Mouse (Mus musculus) forebrain, embryonic 16.5 days (tissue): ENCODE measurements around the gene Gria3. TPM values are rescaled to one million over a fixed set of nuclear protein-coding genes. Genes with fewer than 3 reads are reported as not detected.

Experiments used
- ATAC-seq: fragments of 200-750 bp; cut with Nextera tagmentation; 2 replicates; pipeline ENCODE4 v1.8.0; 2017; ENCODE audit warnings: mild to moderate bottlenecking, moderate library complexity
- H3K27ac ChIP-seq: fragments of 300-500 bp; sonication (generic); 2 replicates; pipeline ENCODE4 v1.5.1; 2014; ENCODE audit warnings: low read length, control low read depth
- H3K27me3 ChIP-seq: fragments of 300-500 bp; sonication (generic); replicated peaks from 2 replicates; pipeline ENCODE4 v1.6.1; 2014; ENCODE audit warnings: low read length; ENCODE audit not compliant: control insufficient read depth, insufficient read depth
- H3K36me3 ChIP-seq: fragments of 300-500 bp; sonication (generic); 2 replicates; pipeline ENCODE4 v1.6.1; 2014; ENCODE audit not compliant: control insufficient read depth, insufficient read depth
- H3K4me1 ChIP-seq: fragments of 300-500 bp; sonication (generic); replicated peaks from 2 replicates; pipeline ENCODE4 v1.6.1; 2014; ENCODE audit warnings: low read length; ENCODE audit not compliant: control insufficient read depth, insufficient read depth
- H3K4me2 ChIP-seq: fragments of 300-500 bp; sonication (generic); 2 replicates; pipeline ENCODE4 v1.6.1; 2014; ENCODE audit warnings: mild to moderate bottlenecking, low read length, control low read depth
- H3K4me3 ChIP-seq: fragments of 300-500 bp; sonication (generic); replicated peaks from 2 replicates; pipeline ENCODE4 v1.5.1; 2014; ENCODE audit warnings: mild to moderate bottlenecking, low read length, control low read depth
- H3K9ac ChIP-seq: fragments of 300-500 bp; sonication (generic); replicated peaks from 2 replicates; pipeline ENCODE4 v1.6.1; 2014; ENCODE audit warnings: low read depth, low read length, control low read depth
- H3K9me3 ChIP-seq: fragments of 300-500 bp; sonication (generic); 2 replicates; pipeline ENCODE4 v1.6.1; 2016; ENCODE audit warnings: low read length; ENCODE audit not compliant: control insufficient read depth
- WGBS: fragments of 180-500 bp; shearing (Covaris S2); extraction: QIAGEN DNeasy Blood & Tissue Kit; methylation state at CpG from one replicate; pipeline ENCODE4 v1.1.7; 2014; 5-methylcytosine and 5-hydroxymethylcytosine counted together
- polyA plus RNA-seq: library from polyadenylated mRNA; unstranded; fragments of >200 nt; fragmentation: Nextera tagmentation; extraction: Ambion mirVana; gene quantifications from 2 replicates; pipeline ENCODE4 v1.2.1, GENCODE M21; 2015

Gria3 gene
- polyA plus RNA-seq, 1 experiment from 2014 or later, result 20.4 TPM

- Histone ChIP-seq H3K4me3 (no peak overlapping the region), H3K4me2 (no peak overlapping the region), H3K27me3 (no peaks in the 10 kb centered on the region), H3K36me3 (no peaks in the 10 kb centered on the region), H3K9ac (no peak overlapping the region), H3K27ac (no peak overlapping the region), H3K9me3 (no peaks in the 10 kb centered on the region), H3K4me1 (no peaks in the 10 kb centered on the region)
- ATAC-seq, result peak; percentile 86
- WGBS, result 49% methylated on average over 6 of the region's 6 CpGs
Measured at GRCm38 (mm10) chrX:41425651-41426050, 25.0 kb downstream of the Gria3 start.

- no peaks in the 10 kb centered on the region for H3K27me3 ChIP-seq
- WGBS, result 84% methylated on average over 5 of the region's 5 CpGs
- no peak overlapping the region for H3K4me2 ChIP-seq
- H3K9me3 ChIP-seq, result no peaks in the 10 kb centered on the region
- no peaks in the 10 kb centered on the region for H3K36me3 ChIP-seq
- no peak overlapping the region for H3K27ac ChIP-seq
- H3K4me3 ChIP-seq, result no peak overlapping the region
- H3K4me1 ChIP-seq, result no peaks in the 10 kb centered on the region
- H3K9ac ChIP-seq, result no peak overlapping the region
- ATAC-seq, result no peak
Measured at GRCm38 (mm10) chrX:41428011-41428410, 27.4 kb downstream of the Gria3 start.

GRCm38 (mm10) chrX:41435541-41435940, 34.9 kb downstream of the Gria3 start:
- 33% methylated on average over 1 of the region's 1 CpGs for WGBS
- no peaks in the 10 kb centered on the region for H3K36me3 ChIP-seq

GRCm38 (mm10) chrX:41438841-41439240, 38.2 kb downstream of the Gria3 start:
- 75% methylated on average over 5 of the region's 5 CpGs for WGBS
- Histone ChIP-seq H3K4me2 (no peak overlapping the region), H3K27me3 (no peaks in the 10 kb centered on the region), H3K27ac (no peak overlapping the region), H3K9ac (no peak overlapping the region), H3K4me1 (no peaks in the 10 kb centered on the region), H3K36me3 (no peaks in the 10 kb centered on the region), H3K4me3 (no peak overlapping the region), H3K9me3 (no peaks in the 10 kb centered on the region)
- ATAC-seq, result no peak

More at GRCm38 (mm10) chrX:41435541-41435940, 34.9 kb downstream of the Gria3 start:
- ATAC-seq, result no peak
- Histone ChIP-seq H3K4me2 (no peak overlapping the region), H3K9me3 (no peaks in the 10 kb centered on the region), H3K4me1 (no peaks in the 10 kb centered on the region), H3K27ac (no peak overlapping the region), H3K27me3 (no peaks in the 10 kb centered on the region), H3K4me3 (no peak overlapping the region), H3K9ac (no peak overlapping the region)

- H3K4me3 ChIP-seq, result no peak overlapping the region
- 70% methylated on average over 1 of the region's 1 CpGs for WGBS
- no peak overlapping the region for H3K9ac ChIP-seq
- no peaks in the 10 kb centered on the region for H3K4me1 ChIP-seq
- H3K9me3 ChIP-seq, result no peaks in the 10 kb centered on the region
- ATAC-seq, result no peak
- no peaks in the 10 kb centered on the region for H3K36me3 ChIP-seq
- H3K4me2 ChIP-seq, result no peak overlapping the region
- no peak overlapping the region for H3K27ac ChIP-seq
- no peaks in the 10 kb centered on the region for H3K27me3 ChIP-seq
Measured at GRCm38 (mm10) chrX:41448876-41449275, 48.2 kb downstream of the Gria3 start.

- H3K9ac ChIP-seq, result no peak overlapping the region
- H3K27me3 ChIP-seq, result no peaks in the 10 kb centered on the region
- H3K9me3 ChIP-seq, result no peaks in the 10 kb centered on the region
- H3K4me3 ChIP-seq, result no peak overlapping the region
- H3K36me3 ChIP-seq, result no peaks in the 10 kb centered on the region
- no peaks in the 10 kb centered on the region for H3K4me1 ChIP-seq
- H3K4me2 ChIP-seq, result no peak overlapping the region
- 72% methylated on average over 2 of the region's 2 CpGs for WGBS
- no peak overlapping the region for H3K27ac ChIP-seq
- no peak for ATAC-seq
Measured at GRCm38 (mm10) chrX:41477486-41477885, 76.8 kb downstream of the Gria3 start.

- Histone ChIP-seq H3K4me2 (no peak overlapping the region), H3K4me1 (no peaks in the 10 kb centered on the region), H3K4me3 (no peak overlapping the region), H3K27me3 (no peaks in the 10 kb centered on the region), H3K9me3 (no peaks in the 10 kb centered on the region), H3K9ac (no peak overlapping the region), H3K27ac (no peak overlapping the region), H3K36me3 (no peaks in the 10 kb centered on the region)
- 78% methylated on average over 4 of the region's 4 CpGs for whole genome bisulfite sequencing
- no peak for ATAC-seq
Measured at GRCm38 (mm10) chrX:41496528-41496927, 95.9 kb downstream of the Gria3 start.

GRCm38 (mm10) chrX:41505371-41505770, 104.7 kb downstream of the Gria3 start:
- H3K4me2 ChIP-seq, result no peak overlapping the region
- no peak overlapping the region for H3K27ac ChIP-seq
- H3K27me3 ChIP-seq, result no peaks in the 10 kb centered on the region
- no peaks in the 10 kb centered on the region for H3K36me3 ChIP-seq
- H3K4me3 ChIP-seq, result no peak overlapping the region
- peaks cover 7% of the 10 kb centered on the region; the same call in 1 of the 2 replicates for H3K4me1 ChIP-seq
- peak; percentile 90 for ATAC-seq
- H3K9ac ChIP-seq, result no peak overlapping the region
- H3K9me3 ChIP-seq, result no peaks in the 10 kb centered on the region
- WGBS, result 43% methylated on average over 3 of the region's 3 CpGs

GRCm38 (mm10) chrX:41507959-41508358, 107.3 kb downstream of the Gria3 start:
- Histone ChIP-seq H3K27ac (no peak overlapping the region), H3K4me2 (no peak overlapping the region), H3K9ac (no peak overlapping the region), H3K36me3 (no peaks in the 10 kb centered on the region), H3K9me3 (no peaks in the 10 kb centered on the region), H3K4me1 (peaks cover 7% of the 10 kb centered on the region; the same call in 1 of the 2 replicates), H3K4me3 (no peak overlapping the region), H3K27me3 (no peaks in the 10 kb centered on the region)
- WGBS, result 62% methylated on average over 1 of the region's 1 CpGs
- peak; percentile 37; the same call in 1 of the 2 replicates for ATAC-seq

- H3K36me3 ChIP-seq, result no peaks in the 10 kb centered on the region
- H3K27me3 ChIP-seq, result no peaks in the 10 kb centered on the region
- no peak overlapping the region for H3K4me3 ChIP-seq
- H3K4me2 ChIP-seq, result no peak overlapping the region
- no peak overlapping the region for H3K9ac ChIP-seq
- WGBS, result 72% methylated on average over 3 of the region's 3 CpGs
- no peaks in the 10 kb centered on the region for H3K9me3 ChIP-seq
- no peak overlapping the region for H3K27ac ChIP-seq
- no peaks in the 10 kb centered on the region for H3K4me1 ChIP-seq
- ATAC-seq, result no peak
Measured at GRCm38 (mm10) chrX:41514982-41515381, 114.3 kb downstream of the Gria3 start.
